Mouse (Mus musculus) megakaryocyte, embryonic 14.5 days (primary cell): ENCODE data around the gene Pard6a.

ENCODE experiments used
- FLI1 ChIP-seq: IDR thresholded peaks from 2 replicates; pipeline ENCODE4 v1.6.1; 2012; ENCODE audit warnings: low read length, inconsistent platforms, mixed read lengths
- GATA1 ChIP-seq: IDR thresholded peaks from 3 replicates; pipeline ENCODE4 v1.6.1; 2012; ENCODE audit warnings: mixed read lengths, low read length, inconsistent platforms, borderline replicate concordance

DNA sequence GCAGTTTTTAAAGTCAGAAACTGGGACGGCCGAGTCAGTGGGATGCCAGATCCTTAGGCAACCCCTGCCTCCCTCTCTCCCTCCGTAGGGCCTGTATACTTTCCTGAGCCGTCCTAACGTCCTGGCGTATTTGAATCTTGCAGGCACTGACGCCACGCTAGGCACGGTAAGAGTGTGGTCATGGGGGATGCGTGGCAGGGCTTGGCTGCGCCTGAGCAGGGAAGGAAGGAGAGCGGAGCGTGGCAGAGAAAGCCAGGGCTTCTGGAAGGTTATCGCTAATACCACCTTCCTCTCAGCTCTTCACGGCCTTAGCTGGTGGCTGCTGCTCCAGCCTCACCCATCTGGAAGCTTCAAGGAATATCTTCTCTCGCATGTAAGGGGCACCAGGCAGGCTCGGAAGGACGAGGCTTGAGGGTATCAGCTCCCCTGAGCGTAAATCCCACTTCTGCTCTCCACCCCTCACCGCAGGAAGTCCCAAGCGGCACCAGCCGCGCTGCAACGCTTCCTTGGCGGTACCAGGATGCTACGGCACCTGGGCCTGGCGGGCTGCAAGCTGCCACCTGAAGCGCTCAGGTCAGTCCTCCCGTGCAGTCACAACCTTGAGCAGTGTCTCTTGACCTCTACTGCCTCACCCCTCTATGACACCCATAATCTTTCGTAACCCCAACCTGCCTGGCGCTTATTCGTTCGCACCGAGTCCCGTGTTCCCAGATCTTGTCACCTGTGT lies 11.5 kb upstream of the Pard6a start:
- no peak for TF ChIP-seq GATA1
- TF ChIP-seq FLI1, result no peak
